Mouse (Mus musculus): Measurements from ENCODE around the gene Tpm4.

DNA sequence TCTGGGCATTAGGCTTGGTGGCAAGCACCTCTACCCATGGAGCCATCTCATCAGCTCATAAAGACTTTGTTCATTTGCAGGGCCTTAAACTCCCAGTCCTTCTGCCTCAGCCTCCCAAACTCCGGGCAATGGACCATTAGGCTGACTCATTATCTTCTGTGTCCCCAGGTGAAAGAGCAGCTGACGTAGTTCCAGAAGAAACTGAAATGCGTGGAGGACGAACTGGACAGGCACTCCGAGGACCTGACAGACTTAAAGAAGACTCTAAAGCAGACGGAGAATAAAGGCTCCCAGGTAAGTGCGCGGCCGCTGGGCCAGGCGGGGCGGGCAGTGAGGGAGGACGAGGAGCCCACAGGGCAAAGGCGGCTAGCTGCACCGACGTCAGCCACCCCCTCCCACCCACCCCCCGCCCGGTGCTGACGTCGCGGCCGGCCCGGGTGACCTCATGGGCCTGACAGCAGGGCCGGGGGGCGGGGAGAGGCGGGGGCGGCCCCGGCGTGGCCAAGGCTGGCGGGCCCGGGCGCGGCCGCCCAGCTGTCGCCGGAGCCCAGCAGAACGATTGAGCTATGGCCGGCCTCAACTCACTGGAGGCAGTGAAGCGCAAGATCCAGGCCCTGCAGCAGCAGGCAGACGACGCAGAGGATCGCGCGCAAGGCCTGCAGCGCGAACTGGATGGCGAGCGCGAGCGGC, at the start of gene Tpm4:
- TF ChIP-seq CTCF (IDR thresholded peaks at IDR 0.05; ENCODE audit: control insufficient read depth, insufficient read depth, insufficient replicate concordance, low read depth, low read length) (no peak), POLR2A (IDR thresholded peaks at IDR 0.05; ENCODE audit: control insufficient read depth, low read depth, low read length) (peak; percentile 57)
